Mouse (Mus musculus) forebrain, postnatal 0 days (tissue): ENCODE data around the gene Cryge. TPM values are rescaled to one million over a fixed set of nuclear protein-coding genes. Genes with fewer than 3 reads are reported as not detected.

Experiments
- ATAC-seq: fragments of 200-750 bp; cut with Nextera tagmentation; 2 replicates; pipeline ENCODE4 v1.8.0; 2017; ENCODE audit warnings: mild to moderate bottlenecking, moderate library complexity
- DNase-seq: peaks from one replicate; pipeline ENCODE4 v3.0.0-alpha.2; 2015
- H3K27ac ChIP-seq: fragments of 300-500 bp; sonication (generic); 2 replicates; pipeline ENCODE4 v1.5.1; 2014; ENCODE audit warnings: low read depth, mild to moderate bottlenecking, antibody characterized with exemption, low read length, moderate library complexity, mixed read lengths
- H3K27me3 ChIP-seq: fragments of 300-500 bp; sonication (generic); 2 replicates; pipeline ENCODE4 v1.6.1; 2014; ENCODE audit warnings: mild to moderate bottlenecking, low read length, mixed read lengths; ENCODE audit not compliant: insufficient read depth
- H3K36me3 ChIP-seq: fragments of 300-500 bp; sonication (generic); 2 replicates; pipeline ENCODE4 v1.6.1; 2014; ENCODE audit warnings: mild to moderate bottlenecking, moderate library complexity; ENCODE audit not compliant: insufficient read depth
- H3K4me1 ChIP-seq: fragments of 300-500 bp; sonication (generic); 2 replicates; pipeline ENCODE4 v1.6.1; 2014; ENCODE audit warnings: antibody characterized with exemption; ENCODE audit not compliant: insufficient read depth
- H3K4me2 ChIP-seq: fragments of 300-500 bp; sonication (generic); 2 replicates; pipeline ENCODE4 v1.6.1; 2014; ENCODE audit warnings: low read depth, mild to moderate bottlenecking, moderate library complexity
- H3K4me3 ChIP-seq: fragments of 300-500 bp; sonication (generic); 2 replicates; pipeline ENCODE4 v1.5.1; 2014; ENCODE audit warnings: low read depth, low read length, mixed read lengths
- H3K9ac ChIP-seq: fragments of 300-500 bp; sonication (generic); 2 replicates; pipeline ENCODE4 v1.6.1; 2014; ENCODE audit warnings: mild to moderate bottlenecking
- H3K9me3 ChIP-seq: fragments of 300-500 bp; sonication (generic); 2 replicates; pipeline ENCODE4 v1.6.1; 2016; ENCODE audit warnings: low read length
- CTCF ChIP-seq: sonication (generic); IDR thresholded peaks from 2 replicates; pipeline ENCODE4 v1.5.1; 2016; ENCODE audit warnings: antibody characterized with exemption, control low read depth, low read depth
- WGBS: fragments of 180-500 bp; shearing (Covaris S2); extraction: QIAGEN DNeasy Blood & Tissue Kit; methylation state at CpG from one replicate; pipeline ENCODE4 v1.1.7; 2014; 5-methylcytosine and 5-hydroxymethylcytosine counted together
- polyA plus RNA-seq: library from polyadenylated mRNA; unstranded; fragments of >200 nt; fragmentation: Nextera tagmentation; extraction: Ambion mirVana; gene quantifications from 2 replicates; pipeline ENCODE4 v1.2.1, GENCODE M21; 2015
- total RNA-seq: library from RNA; depleted of rRNA; stranded (reverse); fragments of >200 nt; gene quantifications from 2 replicates; pipeline ENCODE4 v1.2.3, GENCODE M21; 2014

Gene Cryge
- total and polyA plus RNA-seq, 2 experiments from 2014 or later = not detected

DNA sequence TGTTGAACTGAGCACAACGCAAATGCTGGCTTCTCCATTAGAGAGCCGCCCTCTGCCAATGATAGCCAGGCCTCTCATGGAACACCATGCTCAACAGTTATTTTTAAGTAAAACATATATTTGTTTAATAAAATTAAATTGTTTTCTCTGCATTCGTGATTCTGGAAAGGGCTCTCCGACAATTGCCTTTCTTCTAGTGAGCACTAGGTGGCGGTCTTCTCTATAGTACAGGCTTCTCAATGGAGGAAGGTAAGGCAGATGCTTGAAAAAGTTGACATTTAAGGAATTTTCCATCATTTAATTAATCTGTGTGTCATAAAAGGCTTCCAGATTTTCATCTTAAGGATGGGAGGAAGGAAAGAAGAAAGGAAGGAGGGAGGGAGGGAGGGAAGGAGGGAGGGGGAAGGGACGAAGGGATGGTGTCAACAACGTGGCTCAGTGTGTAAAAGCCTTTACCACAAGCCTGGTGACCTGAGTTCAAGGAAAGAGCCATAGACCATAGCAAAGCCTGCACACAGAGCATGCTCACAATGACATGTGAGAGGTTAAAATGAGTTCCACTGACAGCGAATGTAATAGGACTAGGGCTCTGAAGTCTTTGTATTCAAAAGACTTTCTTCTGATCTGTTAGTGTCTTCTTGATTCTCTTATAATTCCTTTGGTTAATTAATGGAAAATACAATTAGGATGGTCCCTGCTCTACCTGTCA, 4.4 kb downstream of the Cryge start:
- ATAC-seq (peak; percentile 61; the same call in 1 of the 2 replicates), DNase-seq (peak; percentile 26)
- Histone ChIP-seq H3K36me3 (no peaks in the 10 kb centered on the region), H3K9ac (no peak overlapping the region), H3K9me3 (no peaks in the 10 kb centered on the region), H3K4me1 (no peaks in the 10 kb centered on the region), H3K27me3 (no peaks in the 10 kb centered on the region), H3K27ac (no peak overlapping the region), H3K4me3 (no peak overlapping the region), H3K4me2 (no peak overlapping the region; the same call in 1 of the 2 replicates)
- peak; percentile 71 for TF ChIP-seq CTCF
- 39% methylated on average over 8 of the region's 8 CpGs for WGBS

GRCm38 (mm10) chr1:65043433-65043832, 7.5 kb downstream of the Cryge start:
- TF ChIP-seq CTCF = no peak
- DNase-seq (no peak), ATAC-seq (no peak)
- H3K36me3 ChIP-seq = no peaks in the 10 kb centered on the region
- H3K9ac ChIP-seq = no peak overlapping the region
- no peak overlapping the region for H3K4me2 ChIP-seq
- H3K9me3 ChIP-seq = no peaks in the 10 kb centered on the region
- H3K4me1 ChIP-seq = no peaks in the 10 kb centered on the region
- no peak overlapping the region for H3K27ac ChIP-seq
- 77% methylated on average over 2 of the region's 2 CpGs for WGBS
- no peak overlapping the region for H3K4me3 ChIP-seq
- no peaks in the 10 kb centered on the region for H3K27me3 ChIP-seq

GRCm38 (mm10) chr1:65041837-65042236, 9.1 kb downstream of the Cryge start:
- Histone ChIP-seq H3K9ac (no peak overlapping the region), H3K4me3 (no peak overlapping the region), H3K36me3 (no peaks in the 10 kb centered on the region), H3K4me1 (no peaks in the 10 kb centered on the region), H3K27me3 (no peaks in the 10 kb centered on the region), H3K4me2 (no peak overlapping the region), H3K27ac (no peak overlapping the region), H3K9me3 (no peaks in the 10 kb centered on the region)
- no peak for ATAC-seq
- no peak for DNase-seq
- 94% methylated on average over 3 of the region's 3 CpGs for WGBS
- TF ChIP-seq CTCF = no peak

GRCm38 (mm10) chr1:65040806-65041205, 10.1 kb downstream of the Cryge start:
- WGBS = 81% methylated on average over 6 of the region's 6 CpGs
- H3K9ac ChIP-seq = no peak overlapping the region
- no peaks in the 10 kb centered on the region for H3K27me3 ChIP-seq
- H3K4me2 ChIP-seq = no peak overlapping the region
- no peak overlapping the region for H3K27ac ChIP-seq
- H3K4me3 ChIP-seq = no peak overlapping the region
- no peaks in the 10 kb centered on the region for H3K9me3 ChIP-seq
- ATAC-seq (no peak), DNase-seq (no peak)
- H3K4me1 ChIP-seq = no peaks in the 10 kb centered on the region
- H3K36me3 ChIP-seq = no peaks in the 10 kb centered on the region
- no peak for TF ChIP-seq CTCF

- Histone ChIP-seq H3K4me3 (no peak overlapping the region), H3K9me3 (no peaks in the 10 kb centered on the region), H3K9ac (no peak overlapping the region), H3K27me3 (no peaks in the 10 kb centered on the region), H3K36me3 (no peaks in the 10 kb centered on the region), H3K27ac (no peak overlapping the region), H3K4me1 (no peaks in the 10 kb centered on the region), H3K4me2 (no peak overlapping the region)
- no peak for DNase-seq
- ATAC-seq = no peak
- WGBS = 80% methylated on average over 3 of the region's 3 CpGs
- TF ChIP-seq CTCF = no peak
Observed at GRCm38 (mm10) chr1:65039679-65040078, 11.3 kb downstream of the Cryge start.

GRCm38 (mm10) chr1:65037542-65037941, 13.4 kb downstream of the Cryge start:
- TF ChIP-seq CTCF = no peak
- H3K27ac ChIP-seq = no peak overlapping the region
- WGBS = 83% methylated on average over 2 of the region's 2 CpGs
- no peak overlapping the region for H3K4me3 ChIP-seq
- H3K9me3 ChIP-seq = no peaks in the 10 kb centered on the region
- no peak overlapping the region for H3K4me2 ChIP-seq
- H3K36me3 ChIP-seq = no peaks in the 10 kb centered on the region
- no peaks in the 10 kb centered on the region for H3K27me3 ChIP-seq
- DNase-seq = no peak
- no peak for ATAC-seq
- H3K9ac ChIP-seq = no peak overlapping the region
- no peaks in the 10 kb centered on the region for H3K4me1 ChIP-seq

GRCm38 (mm10) chr1:65035513-65035912, 15.4 kb downstream of the Cryge start:
- Histone ChIP-seq H3K4me2 (no peak overlapping the region), H3K27ac (no peak overlapping the region), H3K9ac (no peak overlapping the region), H3K4me1 (no peaks in the 10 kb centered on the region), H3K4me3 (no peak overlapping the region), H3K27me3 (no peaks in the 10 kb centered on the region), H3K36me3 (no peaks in the 10 kb centered on the region), H3K9me3 (no peaks in the 10 kb centered on the region)
- DNase-seq = no peak
- 22% methylated on average over 3 of the region's 3 CpGs for WGBS
- no peak for TF ChIP-seq CTCF
- ATAC-seq = no peak
